ENCODE assay signal across 9 mouse cellular contexts in genomic region chr10:68723015-68723414, GRCm38 (mm10). TPM values are rescaled to one million over a fixed set of nuclear protein-coding genes. Genes with fewer than 3 reads are reported as not detected.
A peak's percentile ranks its signal among the peaks of the same experiment; 100 is the strongest.
DNase-seq lines count a peak whose midpoint lies in the region; ATAC-seq lines count a peak whose summit lies in the region.
"Had no signal": no experiment of that assay in that cellular context is flagged by ENCODE, and none has a peak within 500 bp of the region (broad histone marks: within the 10 kb centered on the region; RNA-seq: fewer than 3 reads in every experiment).

No protein-coding gene starts in this region.

- peak overlapping the region; percentile 59; the same call in 1 of the 2 replicates for H3K4me3 ChIP-seq in forebrain, embryonic 10.5 days
- H3K4me3 ChIP-seq in forebrain, embryonic 16.5 days (replicated peaks; ENCODE audit: low read length): no peak overlapping the region
- H3K4me3 ChIP-seq in midbrain, embryonic 10.5 days: 0 out of 2 replicates have a peak overlapping the region, but pooled peaks have one; percentile 66
- no peak overlapping the region for H3K4me3 ChIP-seq in midbrain, embryonic 16.5 days (ENCODE audit: low read depth, low read length)
- H3K4me3 ChIP-seq in liver, embryonic 16.5 days (ENCODE audit: low read depth, low read length): no peak overlapping the region

- 33% methylated on average over 7 of the region's 7 CpGs for WGBS in forebrain, embryonic 10.5 days
- WGBS in forebrain, embryonic 16.5 days: 47% methylated on average over 7 of the region's 7 CpGs
- WGBS in midbrain, embryonic 10.5 days: 36% methylated on average over 7 of the region's 7 CpGs
- WGBS in midbrain, embryonic 16.5 days: 46% methylated on average over 7 of the region's 7 CpGs
- WGBS in liver, embryonic 16.5 days (ENCODE audit: insufficient replicate concordance): 31% methylated on average over 7 of the region's 7 CpGs

- no peak for ATAC-seq in forebrain, embryonic 16.5 days
- ATAC-seq in midbrain, embryonic 16.5 days: no peak
- no peak for ATAC-seq in liver, embryonic 16.5 days (ENCODE audit: low read depth)

- H3K9me3 ChIP-seq in forebrain, embryonic 10.5 days: no peaks in the 10 kb centered on the region
- no peaks in the 10 kb centered on the region for H3K9me3 ChIP-seq in forebrain, embryonic 16.5 days (ENCODE audit: control insufficient read depth, low read length)
- no peaks in the 10 kb centered on the region for H3K9me3 ChIP-seq in midbrain, embryonic 10.5 days (replicated peaks)
- no peaks in the 10 kb centered on the region for H3K9me3 ChIP-seq in midbrain, embryonic 16.5 days (replicated peaks; ENCODE audit: control insufficient read depth, low read length, poor library complexity, severe bottlenecking)
- no peaks in the 10 kb centered on the region for H3K9me3 ChIP-seq in liver, embryonic 16.5 days (replicated peaks; ENCODE audit: control insufficient read depth, low read length)

- no peak overlapping the region for H3K4me2 ChIP-seq in forebrain, embryonic 16.5 days (ENCODE audit: low read length)
- H3K4me2 ChIP-seq in midbrain, embryonic 16.5 days (ENCODE audit: low read length): no peak overlapping the region; the same call in 1 of the 2 replicates
- H3K4me2 ChIP-seq in liver, embryonic 16.5 days (ENCODE audit: low read depth, low read length): peak overlapping the region; percentile 58; the same call in 1 of the 2 replicates

- no peak overlapping the region for H3K9ac ChIP-seq in forebrain, embryonic 16.5 days (replicated peaks; ENCODE audit: low read depth, low read length)
- H3K9ac ChIP-seq in midbrain, embryonic 16.5 days (ENCODE audit: low read depth, low read length): no peak overlapping the region
- no peak overlapping the region for H3K9ac ChIP-seq in liver, embryonic 16.5 days (ENCODE audit: low read depth, low read length)

- no peak overlapping the region for H3K27ac ChIP-seq in forebrain, embryonic 10.5 days
- no peak overlapping the region for H3K27ac ChIP-seq in forebrain, embryonic 16.5 days (ENCODE audit: low read length)
- no peak overlapping the region for H3K27ac ChIP-seq in midbrain, embryonic 10.5 days (replicated peaks)
- no peak overlapping the region for H3K27ac ChIP-seq in midbrain, embryonic 16.5 days (ENCODE audit: low read length)
- no peak overlapping the region for H3K27ac ChIP-seq in liver, embryonic 16.5 days (ENCODE audit: low read length)

- peaks cover 21% of the 10 kb centered on the region for H3K4me1 ChIP-seq in forebrain, embryonic 10.5 days
- H3K4me1 ChIP-seq in forebrain, embryonic 16.5 days (replicated peaks; ENCODE audit: control insufficient read depth, insufficient read depth, low read length): peaks cover 14% of the 10 kb centered on the region
- H3K4me1 ChIP-seq in midbrain, embryonic 10.5 days: peaks cover 19% of the 10 kb centered on the region
- H3K4me1 ChIP-seq in midbrain, embryonic 16.5 days (ENCODE audit: control insufficient read depth, insufficient read depth, low read length): peaks cover 7% of the 10 kb centered on the region; the same call in 1 of the 2 replicates
- no peaks in the 10 kb centered on the region for H3K4me1 ChIP-seq in liver, embryonic 16.5 days (ENCODE audit: control insufficient read depth, low read depth, low read length)

- DNase-seq in forebrain, embryonic 10.5 days (ENCODE audit: extremely low spot score, low spot score): no peak
- no peak for DNase-seq in midbrain, embryonic 10.5 days (ENCODE audit: low spot score)
- no peak for DNase-seq in frontal cortex, postnatal 10 days (ENCODE audit: low spot score in 2 of 2)
- no peak for DNase-seq in right cerebral cortex, adult 18-20 months
- DNase-seq in left cerebral cortex, adult 8-10 months (ENCODE audit: low spot score in 2 of 2): no peak
- DNase-seq: thymus, adult 2 months had no signal

- H3K36me3 ChIP-seq in forebrain, embryonic 10.5 days (replicated peaks): no peaks in the 10 kb centered on the region
- H3K36me3 ChIP-seq in forebrain, embryonic 16.5 days (ENCODE audit: control insufficient read depth, insufficient read depth): no peaks in the 10 kb centered on the region
- no peaks in the 10 kb centered on the region for H3K36me3 ChIP-seq in midbrain, embryonic 10.5 days
- H3K36me3 ChIP-seq in midbrain, embryonic 16.5 days (ENCODE audit: control insufficient read depth, insufficient read depth, low read length): no peaks in the 10 kb centered on the region
- H3K36me3 ChIP-seq in liver, embryonic 16.5 days (ENCODE audit: control insufficient read depth, insufficient read depth): no peaks in the 10 kb centered on the region

- peaks cover 27% of the 10 kb centered on the region for H3K27me3 ChIP-seq in forebrain, embryonic 10.5 days (ENCODE audit: poor library complexity, severe bottlenecking)
- H3K27me3 ChIP-seq in forebrain, embryonic 16.5 days (replicated peaks; ENCODE audit: control insufficient read depth, insufficient read depth, low read length): peaks cover 12% of the 10 kb centered on the region
- peaks cover 37% of the 10 kb centered on the region for H3K27me3 ChIP-seq in midbrain, embryonic 10.5 days (ENCODE audit: low read depth, poor library complexity, severe bottlenecking)
- H3K27me3 ChIP-seq in midbrain, embryonic 16.5 days (ENCODE audit: control insufficient read depth, insufficient read depth, low read depth, low read length): no peaks in the 10 kb centered on the region
- peaks cover 5% of the 10 kb centered on the region; the same call in 1 of the 2 replicates for H3K27me3 ChIP-seq in liver, embryonic 16.5 days (ENCODE audit: control insufficient read depth, insufficient read depth, low read depth, low read length)

RNA-seq across cellular contexts. Expression of gene Tmem26, which starts 0.4 kb away (rescaled TPM):
- polyA plus RNA-seq in forebrain, embryonic 10.5 days (2016; fragmentation: Nextera tagmentation; extraction: Ambion mirVana): 3.2 and 3.5 TPM in 2 replicates
- polyA plus RNA-seq in forebrain, embryonic 16.5 days (2015; fragmentation: Nextera tagmentation; extraction: Ambion mirVana): 1.8 and 3.3 TPM in 2 replicates
- 1.5 and 2.2 TPM in 2 replicates for polyA plus RNA-seq in midbrain, embryonic 10.5 days (2016; fragmentation: Nextera tagmentation; extraction: Ambion mirVana)
- polyA plus RNA-seq in midbrain, embryonic 16.5 days (2015; fragmentation: Nextera tagmentation; extraction: Ambion mirVana): 5.1 and 5.6 TPM in 2 replicates
- polyA plus RNA-seq in liver, embryonic 16.5 days (2015; fragmentation: Nextera tagmentation; extraction: Ambion mirVana): 1.6 and 1.8 TPM in 2 replicates
- under 1 TPM; 0.33 to 0.46 (median 0.37) TPM for total RNA-seq in left cerebral cortex, adult 8-10 months (2022)

Comparison
In these comparisons a context has a peak if more than half of its experiments do, and no peak if none do; other contexts are left out.
1. H3K4me3 ChIP-seq: peak in forebrain, embryonic 10.5 days (single experiment) and midbrain, embryonic 10.5 days (single experiment); none in forebrain, embryonic 16.5 days (single experiment), midbrain, embryonic 16.5 days (single experiment) and liver, embryonic 16.5 days (single experiment).